Mouse (Mus musculus): ENCODE data around the gene Hoxb9.

- no peak for TF ChIP-seq EP300 (IDR thresholded peaks at IDR 0.05; ENCODE audit: low read length)
- no peak for TF ChIP-seq BHLHE40 (IDR thresholded peaks at IDR 0.05; ENCODE audit: low read depth, low read length)
- no peak for TF ChIP-seq TCF12 (IDR thresholded peaks at IDR 0.05; ENCODE audit: low read depth, low read length)
- TF ChIP-seq POLR2A (IDR thresholded peaks at IDR 0.05; ENCODE audit: low read depth, low read length), result no peak
- no peak for TF ChIP-seq CTCF (conservative IDR thresholded peaks at IDR 0.05 in 1 of 2, IDR thresholded peaks at IDR 0.05 in 1 of 2; ENCODE audit: low read depth in 2 of 2, low read length in 2 of 2)
Measured at GRCm38 (mm10) chr11:96285771-96286738, 14.8 kb downstream of the Hoxb9 start, which contains the start of gene Hoxb7.
